Mouse (Mus musculus) CD8-positive naive resting alpha-beta T cell, adult 2 months (primary cell): ENCODE data around the gene Frmd6.

Experiments
- DNase-seq, 2 experiments: peaks; one replicate each; pipeline ENCODE4 v3.0.0; 2022; ENCODE audit warnings: low read depth in 2 of 2, low spot score in 2 of 2

Frmd6 gene

GRCm38 (mm10) chr12:70824729-70825650 lies at the start of gene Frmd6:
Frmd6 (plus strand) TSS chr12:70825514.
- DNase-seq = peak; percentile 89 to 93

GRCm38 (mm10) chr12:70775609-70776008 lies 49.7 kb upstream of the Frmd6 start:
- no peak for DNase-seq

- DNase-seq = no peak
Observed at GRCm38 (mm10) chr12:70776683-70777082, 48.6 kb upstream of the Frmd6 start.

- no peak for DNase-seq
Observed at GRCm38 (mm10) chr12:70777466-70777865, 47.8 kb upstream of the Frmd6 start.

GRCm38 (mm10) chr12:70777866-70778265 lies 47.4 kb upstream of the Frmd6 start:
- no peak for DNase-seq

- no peak for DNase-seq
Observed at GRCm38 (mm10) chr12:70778271-70778670, 47.0 kb upstream of the Frmd6 start.

GRCm38 (mm10) chr12:70778724-70779123 lies 46.6 kb upstream of the Frmd6 start:
- no peak for DNase-seq

GRCm38 (mm10) chr12:70783049-70783448 lies 42.3 kb upstream of the Frmd6 start:
- no peak for DNase-seq

- DNase-seq = no peak
Observed at GRCm38 (mm10) chr12:70783475-70784239, 41.7 kb upstream of the Frmd6 start.

GRCm38 (mm10) chr12:70784240-70784705 lies 41.0 kb upstream of the Frmd6 start:
- DNase-seq = no peak

GRCm38 (mm10) chr12:70789341-70789740 lies 36.0 kb upstream of the Frmd6 start:
- no peak for DNase-seq

- DNase-seq = no peak
Observed at GRCm38 (mm10) chr12:70793291-70793690, 32.0 kb upstream of the Frmd6 start.

- DNase-seq = no peak
Observed at GRCm38 (mm10) chr12:70794543-70795388, 30.5 kb upstream of the Frmd6 start.

- no peak for DNase-seq
Observed at GRCm38 (mm10) chr12:70795389-70795711, 30.0 kb upstream of the Frmd6 start.

GRCm38 (mm10) chr12:70798496-70798895 lies 26.8 kb upstream of the Frmd6 start:
- DNase-seq = no peak

GRCm38 (mm10) chr12:70799231-70800002 lies 25.9 kb upstream of the Frmd6 start:
- no peak for DNase-seq

GRCm38 (mm10) chr12:70800086-70800485 lies 25.2 kb upstream of the Frmd6 start:
- no peak for DNase-seq

GRCm38 (mm10) chr12:70801361-70801760 lies 24.0 kb upstream of the Frmd6 start:
- no peak for DNase-seq

GRCm38 (mm10) chr12:70803494-70803893 lies 21.8 kb upstream of the Frmd6 start:
- no peak for DNase-seq

GRCm38 (mm10) chr12:70804989-70805388 lies 20.3 kb upstream of the Frmd6 start:
- no peak for DNase-seq
